Mouse (Mus musculus) cortical plate, adult 2 months (tissue): ENCODE measurements at regions not wholly inside any gene's neighbourhood (a gene's known extent, or its start where the extent isn't known, plus 50 kb on each side); places are given as distances from the start of the nearest gene placed in this dataset.

Experiments
- H3K27ac ChIP-seq: fragments of 200-500 bp; 2 replicates; pipeline ENCODE4 v1.5.1; 2012; ENCODE audit warnings: low read length, control low read depth, inconsistent platforms; ENCODE audit not compliant: insufficient read depth
- H3K4me1 ChIP-seq: fragments of 200-500 bp; 2 replicates; pipeline ENCODE4 v1.6.1; 2011; ENCODE audit warnings: low read length; ENCODE audit not compliant: control insufficient read depth, insufficient read depth
- H3K4me3 ChIP-seq: fragments of 200-500 bp; 2 replicates; pipeline ENCODE4 v1.5.1; 2011; ENCODE audit warnings: mild to moderate bottlenecking, low read length, control low read depth; ENCODE audit not compliant: insufficient read depth
- CTCF ChIP-seq: fragments of 200-500 bp; IDR thresholded peaks from 2 replicates; pipeline ENCODE4 v1.5.1; 2011; ENCODE audit warnings: mild to moderate bottlenecking, control low read depth, low read length; ENCODE audit not compliant: insufficient read depth; ENCODE audit errors: extremely low read depth
- POLR2A ChIP-seq: fragments of 200-500 bp; IDR thresholded peaks from 2 replicates; pipeline ENCODE4 v1.6.1; 2011; ENCODE audit warnings: mild to moderate bottlenecking, low read length, control low read depth; ENCODE audit not compliant: insufficient read depth; ENCODE audit errors: extremely low read depth

DNA sequence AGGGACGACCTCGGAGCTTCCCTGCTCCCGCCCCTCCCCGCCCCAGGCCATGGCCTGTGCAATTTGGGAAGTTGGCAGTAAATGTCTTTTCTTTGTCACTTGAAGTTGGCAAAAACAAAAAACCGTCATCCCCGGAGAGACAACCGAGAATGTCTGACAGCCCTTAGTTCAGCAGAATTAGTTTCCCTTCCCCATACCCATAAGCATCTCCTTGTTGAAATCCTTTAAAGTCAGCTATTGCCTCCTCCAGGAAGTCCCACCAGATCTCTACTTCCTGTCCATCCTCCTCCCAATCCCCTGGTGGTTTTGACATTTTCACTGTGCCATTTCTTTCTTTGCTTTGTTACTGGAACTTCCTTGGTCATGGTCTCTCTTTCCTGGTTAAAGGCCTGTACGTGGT, 54.8 kb downstream of the Foxb1 start:
- no peak overlapping the region for H3K4me3 ChIP-seq
- no peaks in the 10 kb centered on the region for H3K4me1 ChIP-seq
- H3K27ac ChIP-seq: no peak overlapping the region
- no peak for TF ChIP-seq POLR2A
- TF ChIP-seq CTCF: no peak

DNA sequence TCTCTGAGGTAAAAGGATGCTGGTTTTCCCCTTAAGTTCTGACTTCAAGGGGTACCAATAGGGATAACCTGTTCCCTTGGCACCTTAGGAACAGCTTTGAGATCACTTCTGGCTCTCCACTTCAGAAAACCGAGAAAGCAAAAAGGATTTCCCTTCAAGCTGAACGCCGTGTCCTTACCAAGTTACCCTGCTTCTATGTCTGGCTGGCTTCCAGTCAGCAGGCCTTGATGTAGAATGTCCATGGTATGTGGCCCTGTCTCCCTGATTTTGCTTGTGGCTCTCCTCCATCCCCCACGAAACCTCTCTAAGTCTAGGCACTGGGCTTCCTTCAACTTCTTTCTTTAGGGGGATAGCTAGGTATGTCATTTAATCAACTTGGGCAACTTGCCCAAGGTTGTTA, 55.7 kb downstream of the Foxb1 start:
- no peaks in the 10 kb centered on the region for H3K4me1 ChIP-seq
- no peak overlapping the region for H3K4me3 ChIP-seq
- no peak overlapping the region for H3K27ac ChIP-seq
- TF ChIP-seq POLR2A: no peak
- TF ChIP-seq CTCF: no peak

DNA sequence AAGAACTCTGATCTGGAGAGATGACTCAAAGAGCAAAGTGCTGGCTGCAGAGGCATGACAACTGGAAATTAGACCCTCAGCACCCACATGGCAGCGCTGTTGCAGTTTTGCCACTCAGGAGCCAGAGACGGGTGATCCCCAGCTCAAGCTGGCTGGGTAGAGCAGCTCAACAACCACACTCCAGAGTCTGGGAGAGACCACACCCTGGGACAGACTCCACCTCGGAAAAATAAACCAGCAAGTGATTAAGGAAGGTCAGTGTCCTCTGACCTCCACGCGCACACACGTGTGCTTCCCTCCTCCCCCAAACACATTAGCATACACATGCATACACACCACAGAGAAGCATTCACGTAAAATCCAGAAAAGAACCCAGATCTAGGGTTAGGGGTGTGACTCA, 57.0 kb downstream of the Foxb1 start:
- Histone ChIP-seq H3K4me3 (no peak overlapping the region), H3K27ac (no peak overlapping the region), H3K4me1 (no peaks in the 10 kb centered on the region)
- TF ChIP-seq CTCF (no peak), POLR2A (no peak)

DNA sequence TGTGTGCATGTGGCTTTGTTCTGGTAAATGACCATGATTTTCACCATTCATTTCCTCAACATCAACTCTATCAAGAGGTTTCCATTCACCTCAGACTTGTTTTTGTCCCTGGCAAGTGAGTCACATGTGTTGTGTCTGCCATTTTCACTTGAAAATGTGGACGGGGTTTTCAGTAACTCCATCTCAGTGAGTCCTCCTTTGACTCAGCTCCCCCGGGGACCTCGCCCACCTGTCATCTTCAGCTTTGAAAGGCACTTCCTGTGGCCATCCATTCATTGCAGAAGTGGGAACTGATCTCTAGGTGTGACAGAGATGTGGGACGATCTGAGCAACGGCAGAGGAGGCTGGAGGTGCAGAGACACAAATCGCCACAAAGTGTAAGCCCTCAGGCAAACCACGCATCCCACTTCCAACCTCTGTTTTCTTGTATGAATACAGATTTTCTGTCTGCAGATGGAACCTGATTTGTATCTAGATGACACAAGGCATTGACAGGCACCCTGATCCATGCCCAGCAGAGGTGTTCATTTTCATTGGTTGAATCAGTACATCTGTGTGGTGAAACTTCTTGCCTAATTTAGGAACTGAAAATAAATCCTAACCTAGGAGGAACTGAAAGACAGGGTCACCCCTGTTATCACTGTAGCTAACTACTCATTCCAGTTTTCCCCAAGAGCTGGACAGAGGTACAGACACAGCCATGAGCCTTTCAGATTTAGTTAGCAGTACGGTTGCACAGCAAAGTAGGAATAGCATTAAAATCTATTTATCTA, 58.4 kb downstream of the Foxb1 start:
- no peak overlapping the region for H3K4me3 ChIP-seq
- no peak overlapping the region for H3K27ac ChIP-seq
- no peaks in the 10 kb centered on the region for H3K4me1 ChIP-seq
- TF ChIP-seq CTCF: no peak
- no peak for TF ChIP-seq POLR2A

- Histone ChIP-seq H3K4me3 (no peak overlapping the region), H3K4me1 (no peaks in the 10 kb centered on the region), H3K27ac (no peak overlapping the region)
- TF ChIP-seq CTCF (no peak), POLR2A (no peak)
Measured at GRCm38 (mm10) chr9:69700696-69701095, 60.0 kb downstream of the Foxb1 start.

DNA sequence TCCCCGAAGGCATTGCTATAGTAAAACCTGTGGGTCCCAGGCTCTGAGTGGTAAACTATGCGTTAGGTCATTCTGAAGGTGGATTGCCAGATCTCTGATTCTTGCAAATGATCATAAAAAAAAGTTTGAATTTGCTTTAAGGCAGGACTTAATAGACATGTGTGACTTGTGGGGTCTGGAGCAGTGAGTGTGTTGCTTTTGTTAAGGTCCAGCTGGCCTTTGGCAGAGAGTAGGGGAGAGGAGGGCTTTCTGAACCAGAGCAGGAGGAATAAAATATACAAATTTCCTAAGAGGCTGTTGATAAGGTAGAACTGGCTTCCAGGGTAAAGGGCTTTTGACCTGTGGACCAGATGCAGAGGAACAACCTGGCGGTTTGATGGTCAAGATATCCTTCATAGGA, 69.0 kb downstream of the Foxb1 start:
- no peak for TF ChIP-seq CTCF
- no peak for TF ChIP-seq POLR2A
- Histone ChIP-seq H3K4me3 (no peak overlapping the region), H3K4me1 (no peaks in the 10 kb centered on the region), H3K27ac (no peak overlapping the region)

DNA sequence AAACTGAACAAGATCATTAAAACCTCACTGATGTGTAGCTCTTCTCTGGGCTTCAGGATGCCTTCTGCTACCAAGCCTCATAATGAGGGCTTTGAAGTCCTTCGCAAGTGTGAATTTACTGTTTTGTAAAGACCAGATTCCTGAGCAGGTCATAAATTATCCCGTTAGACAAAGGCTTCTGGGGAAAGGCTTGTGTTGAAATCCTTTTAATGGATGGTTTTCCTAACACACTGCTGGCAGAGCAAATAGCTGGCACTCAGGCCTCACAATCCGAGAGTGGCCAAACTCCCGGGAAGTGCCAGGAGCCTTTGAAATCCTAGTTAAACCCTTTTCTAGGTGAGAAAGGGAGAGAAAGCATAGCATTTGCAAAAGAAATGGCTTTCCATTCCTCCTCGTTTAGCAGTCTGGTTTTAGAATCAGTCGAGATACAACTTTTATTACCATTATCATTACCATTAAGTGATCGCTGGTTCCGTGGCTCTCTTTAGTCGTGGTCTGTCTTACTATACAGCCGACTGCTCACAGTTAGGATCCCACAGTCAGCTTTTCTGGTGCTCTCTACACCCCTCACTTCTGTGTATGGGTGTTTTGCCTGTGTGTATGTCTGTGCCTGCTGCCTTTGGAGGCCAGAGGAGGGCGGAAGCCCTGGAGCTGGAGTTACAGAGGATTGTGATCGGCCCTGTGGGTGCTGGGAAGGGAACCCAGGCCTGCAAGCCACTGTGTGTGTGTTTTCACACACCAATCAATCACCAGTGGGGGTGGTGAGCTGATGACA, 73.2 kb downstream of the Foxb1 start:
- Histone ChIP-seq H3K27ac (no peak overlapping the region), H3K4me3 (no peak overlapping the region), H3K4me1 (no peaks in the 10 kb centered on the region)
- no peak for TF ChIP-seq POLR2A
- TF ChIP-seq CTCF: no peak

DNA sequence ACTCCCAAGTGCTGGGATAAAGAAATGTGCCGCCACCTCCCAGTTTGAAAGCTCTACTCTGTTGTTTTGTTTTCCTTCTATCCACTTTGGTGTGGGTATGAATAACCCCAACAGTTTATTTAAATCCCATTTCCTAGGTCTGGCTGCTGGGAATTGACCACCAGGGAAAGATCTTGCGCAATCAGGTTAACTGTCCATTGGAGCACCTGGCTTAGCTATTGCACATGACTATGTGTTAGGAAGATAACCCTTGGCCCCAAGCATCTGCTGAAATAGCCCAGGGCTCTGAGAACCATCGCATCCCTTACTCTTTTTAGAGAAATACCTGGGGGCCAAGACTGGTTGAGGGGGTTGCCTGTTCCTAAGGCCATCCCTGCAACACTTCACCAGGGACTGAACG, 74.0 kb downstream of the Foxb1 start:
- Histone ChIP-seq H3K4me1 (no peaks in the 10 kb centered on the region), H3K27ac (no peak overlapping the region), H3K4me3 (no peak overlapping the region)
- TF ChIP-seq CTCF (no peak), POLR2A (no peak)

GRCm38 (mm10) chr9:69685630-69686029, 75.1 kb downstream of the Foxb1 start:
- TF ChIP-seq POLR2A (no peak), CTCF (no peak)
- no peaks in the 10 kb centered on the region for H3K4me1 ChIP-seq
- H3K4me3 ChIP-seq: no peak overlapping the region
- no peak overlapping the region for H3K27ac ChIP-seq
